Mouse (Mus musculus) thymus, adult 2 months (tissue): ENCODE data around the gene Bcl2l12.

Experiments
- CTCF ChIP-seq: fragments of 200-500 bp; IDR thresholded peaks from 2 replicates; pipeline ENCODE4 v1.5.1; 2012; ENCODE audit warnings: mild to moderate bottlenecking, control low read depth, low read length, moderate library complexity, borderline replicate concordance; ENCODE audit not compliant: control insufficient read depth, poor library complexity, insufficient read depth; ENCODE audit errors: extremely low read depth
- POLR2A ChIP-seq: fragments of 200-500 bp; IDR thresholded peaks from 2 replicates; pipeline ENCODE4 v1.6.1; 2012; ENCODE audit warnings: mild to moderate bottlenecking, low read length, control low read depth, moderate library complexity; ENCODE audit not compliant: control insufficient read depth, poor library complexity, insufficient read depth; ENCODE audit errors: extremely low read depth

DNA sequence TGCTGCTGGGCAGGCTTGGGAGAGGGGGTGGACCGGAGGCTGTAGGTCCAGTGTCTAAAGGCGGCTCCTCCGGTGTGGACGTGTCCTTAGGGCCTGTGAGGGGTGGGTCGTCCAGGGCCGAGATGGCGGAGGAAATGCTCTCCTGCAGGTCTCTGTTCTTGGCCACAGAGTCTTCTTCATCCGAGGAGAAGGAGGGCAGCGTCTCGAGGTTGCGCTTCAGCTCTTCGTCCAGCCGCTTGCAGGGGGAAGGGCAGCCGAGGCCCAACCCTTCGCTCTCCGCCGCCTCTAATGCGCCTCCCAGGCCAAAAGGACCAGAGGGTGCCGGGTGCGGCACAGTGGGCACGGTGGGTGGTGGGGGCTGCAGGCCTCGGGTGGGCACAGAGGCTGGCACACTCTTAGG lies 47.2 kb upstream of the Bcl2l12 start:
- TF ChIP-seq POLR2A = no peak
- no peak for TF ChIP-seq CTCF
